Mouse (Mus musculus): ENCODE results near the gene 4931417E11Rik.

Gene 4931417E11Rik

GRCm38 (mm10) chr6:73469567-73469966 is at the start of gene 4931417E11Rik:
TSS of gene 4931417E11Rik (minus strand) at chr6:73469667.
- no peak for DNase-seq (ENCODE audit: low read depth in 2 of 2, low spot score in 2 of 2)

- DNase-seq (ENCODE audit: low read depth in 2 of 2, low spot score in 2 of 2) = no peak
Observed at GRCm38 (mm10) chr6:73517818-73518396, 48.4 kb upstream of the 4931417E11Rik start.

- DNase-seq (ENCODE audit: low read depth in 2 of 2, low spot score in 2 of 2) = no peak
Observed at GRCm38 (mm10) chr6:73512907-73513306, 43.4 kb upstream of the 4931417E11Rik start.

GRCm38 (mm10) chr6:73499631-73500030 is 30.2 kb upstream of the 4931417E11Rik start:
- no peak for DNase-seq (ENCODE audit: low read depth in 2 of 2, low spot score in 2 of 2)

GRCm38 (mm10) chr6:73497321-73497720 is 27.9 kb upstream of the 4931417E11Rik start:
- DNase-seq (ENCODE audit: low read depth in 2 of 2, low spot score in 2 of 2) = no peak

GRCm38 (mm10) chr6:73490524-73490923 is 21.1 kb upstream of the 4931417E11Rik start:
- no peak for DNase-seq (ENCODE audit: low read depth in 2 of 2, low spot score in 2 of 2)

GRCm38 (mm10) chr6:73485616-73486015 is 16.1 kb upstream of the 4931417E11Rik start:
- no peak for DNase-seq (ENCODE audit: low read depth in 2 of 2, low spot score in 2 of 2)

- no peak for DNase-seq (ENCODE audit: low read depth in 2 of 2, low spot score in 2 of 2)
Observed at GRCm38 (mm10) chr6:73466084-73466483, 3.4 kb downstream of the 4931417E11Rik start.

- DNase-seq (ENCODE audit: low read depth in 2 of 2, low spot score in 2 of 2) = no peak
Observed at GRCm38 (mm10) chr6:73462543-73462942, 6.9 kb downstream of the 4931417E11Rik start.

- DNase-seq (ENCODE audit: low read depth in 2 of 2, low spot score in 2 of 2) = no peak
Observed at GRCm38 (mm10) chr6:73433912-73434311, 35.6 kb downstream of the 4931417E11Rik start.

GRCm38 (mm10) chr6:73428618-73429336 is 40.7 kb downstream of the 4931417E11Rik start:
- no peak for DNase-seq (ENCODE audit: low read depth in 2 of 2, low spot score in 2 of 2)

GRCm38 (mm10) chr6:73427273-73427812 is 42.1 kb downstream of the 4931417E11Rik start:
- no peak for DNase-seq (ENCODE audit: low read depth in 2 of 2, low spot score in 2 of 2)

Measured in CD8-positive naive resting alpha-beta T cell, adult 2 months (primary cell).